Mouse (Mus musculus): ENCODE data around the gene Hoxd12. TPM values are rescaled to one million over a fixed set of nuclear protein-coding genes. Genes with fewer than 3 reads are reported as not detected.

The Hoxd12 gene
- polyA plus RNA-seq, 1 experiment from 2014 or later: not detected

GRCm38 (mm10) chr2:74691022-74691951 is 16.5 kb downstream of the Hoxd12 start, which contains the start of gene Hoxd10:
Gene Hoxd10, plus strand, starts transcription at chr2:74691924.
- Histone ChIP-seq H3K4me2 (no peak within 1 kb of the TSS), H3K4me3 (ENCODE audit: low read depth, low read length) (no peak within 1 kb of the TSS), H3K9ac (ENCODE audit: low read length) (no peak within 1 kb of the TSS), H3K27me3 (ENCODE audit: control insufficient read depth, insufficient read depth, low read length) (peaks cover 96% of the 10 kb centered on the region), H3K27ac (ENCODE audit: low read depth, low read length) (no peak within 1 kb of the TSS), H3K4me1 (ENCODE audit: control insufficient read depth, insufficient read depth, low read length) (peaks cover 6% of the 10 kb centered on the region; the same call in 1 of the 2 replicates), H3K36me3 (ENCODE audit: control insufficient read depth, insufficient read depth, low read length) (no peaks in the 10 kb centered on the region), H3K9me3 (ENCODE audit: control insufficient read depth, low read length) (no peaks in the 10 kb centered on the region)
- peak; percentile 91 for ATAC-seq (ENCODE audit: low FRiP score)
- DNase-seq (ENCODE audit: low spot score, missing footprints): peak; percentile 95
- WGBS: under 1% methylated on average over 56 of the region's 56 CpGs

- ATAC-seq (ENCODE audit: low FRiP score): no peak
- Histone ChIP-seq H3K27me3 (ENCODE audit: control insufficient read depth, insufficient read depth, low read length) (peaks cover 96% of the 10 kb centered on the region), H3K9ac (ENCODE audit: low read length) (no peak overlapping the region), H3K9me3 (ENCODE audit: control insufficient read depth, low read length) (no peaks in the 10 kb centered on the region), H3K27ac (ENCODE audit: low read depth, low read length) (no peak overlapping the region), H3K4me1 (ENCODE audit: control insufficient read depth, insufficient read depth, low read length) (peaks cover 6% of the 10 kb centered on the region; the same call in 1 of the 2 replicates), H3K4me3 (ENCODE audit: low read depth, low read length) (no peak overlapping the region), H3K36me3 (ENCODE audit: control insufficient read depth, insufficient read depth, low read length) (no peaks in the 10 kb centered on the region), H3K4me2 (no peak overlapping the region)
- DNase-seq (ENCODE audit: low spot score, missing footprints): peak; percentile 95
- WGBS: 4% methylated on average over 35 of the region's 35 CpGs
Observed at GRCm38 (mm10) chr2:74691995-74692807, 17.4 kb downstream of the Hoxd12 start.

DNA sequence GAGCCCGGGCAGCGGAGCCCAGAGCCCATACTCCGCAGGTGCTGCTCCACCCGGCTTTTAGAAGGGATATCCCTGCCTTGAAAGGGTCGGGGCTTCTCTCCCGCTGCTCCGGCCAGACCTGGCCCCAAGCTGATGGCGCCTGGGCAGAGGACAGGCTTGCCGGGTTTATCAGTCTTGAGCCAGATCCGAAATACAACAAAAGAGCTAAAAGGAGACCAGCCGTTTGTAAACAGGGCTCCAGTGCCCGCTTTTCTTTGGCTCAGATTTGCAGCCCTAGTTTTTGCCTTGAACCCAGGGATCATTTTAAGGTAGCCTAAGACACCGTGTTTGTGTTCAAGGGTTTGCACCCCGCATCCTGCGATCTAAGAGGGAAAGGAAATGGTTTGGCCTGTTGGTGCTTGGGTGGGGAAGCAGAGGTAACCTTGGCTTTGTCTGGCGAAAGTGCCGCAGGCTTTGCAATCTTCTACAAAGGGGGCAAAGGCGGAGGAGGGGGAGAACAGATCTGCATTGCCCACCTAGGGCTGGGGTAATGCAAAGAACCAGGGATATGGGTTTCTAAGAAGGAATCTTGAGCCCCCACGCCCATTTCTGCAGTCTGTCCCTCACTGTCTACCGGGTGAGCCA is 18.1 kb downstream of the Hoxd12 start:
- DNase-seq (ENCODE audit: low spot score, missing footprints) (peak; percentile 95), ATAC-seq (ENCODE audit: low FRiP score) (no peak)
- no peak overlapping the region for H3K4me3 ChIP-seq (ENCODE audit: low read depth, low read length)
- H3K9me3 ChIP-seq (ENCODE audit: control insufficient read depth, low read length): no peaks in the 10 kb centered on the region
- no peak overlapping the region for H3K27ac ChIP-seq (ENCODE audit: low read depth, low read length)
- H3K27me3 ChIP-seq (ENCODE audit: control insufficient read depth, insufficient read depth, low read length): peaks cover 96% of the 10 kb centered on the region
- no peak overlapping the region for H3K4me2 ChIP-seq
- no peaks in the 10 kb centered on the region for H3K36me3 ChIP-seq (ENCODE audit: control insufficient read depth, insufficient read depth, low read length)
- no peak overlapping the region for H3K9ac ChIP-seq (ENCODE audit: low read length)
- 1% methylated on average over 20 of the region's 20 CpGs for WGBS
- H3K4me1 ChIP-seq (ENCODE audit: control insufficient read depth, insufficient read depth, low read length): peaks cover 7% of the 10 kb centered on the region; the same call in 1 of the 2 replicates

DNA sequence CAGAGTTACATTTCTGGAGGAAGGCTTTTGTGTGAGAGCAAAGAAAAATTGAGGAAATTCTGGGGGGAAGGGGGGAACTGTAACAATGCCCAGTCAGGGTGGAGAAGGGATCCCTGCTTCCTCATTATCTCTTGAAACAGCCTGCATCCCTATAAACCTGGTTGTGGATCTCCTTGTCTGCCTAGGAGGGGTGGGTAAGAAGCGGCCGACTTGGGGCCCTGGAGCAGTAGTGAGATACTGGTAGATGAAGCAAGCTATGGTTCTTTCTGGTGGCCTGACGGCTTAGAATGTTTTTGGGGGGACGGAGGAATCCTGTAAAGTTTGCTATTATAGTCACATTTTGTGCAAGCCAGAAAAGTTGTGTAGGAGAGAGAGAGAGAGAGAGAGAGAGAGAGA is 18.6 kb downstream of the Hoxd12 start:
- no peak for ATAC-seq (ENCODE audit: low FRiP score)
- no peak for DNase-seq (ENCODE audit: low spot score, missing footprints)
- WGBS: 6% methylated on average over 4 of the region's 4 CpGs

DNA sequence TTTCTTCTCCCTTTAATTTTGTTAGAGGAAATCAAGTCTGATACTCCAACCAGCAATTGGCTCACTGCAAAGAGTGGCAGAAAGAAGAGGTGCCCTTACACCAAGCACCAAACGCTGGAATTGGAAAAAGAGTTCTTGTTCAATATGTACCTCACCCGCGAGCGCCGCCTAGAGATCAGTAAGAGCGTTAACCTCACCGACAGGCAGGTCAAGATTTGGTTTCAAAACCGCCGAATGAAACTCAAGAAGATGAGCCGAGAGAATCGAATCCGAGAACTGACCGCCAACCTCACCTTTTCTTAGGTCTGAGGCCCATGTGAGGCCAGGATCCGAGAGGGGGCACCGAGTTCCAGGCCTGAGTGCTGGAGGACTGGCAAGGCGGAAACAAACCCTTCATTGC is 19.3 kb downstream of the Hoxd12 start:
- ATAC-seq (ENCODE audit: low FRiP score): no peak
- 2% methylated on average over 16 of the region's 16 CpGs for WGBS
- Histone ChIP-seq H3K36me3 (ENCODE audit: control insufficient read depth, insufficient read depth, low read length) (no peaks in the 10 kb centered on the region), H3K4me2 (no peak overlapping the region), H3K4me1 (ENCODE audit: control insufficient read depth, insufficient read depth, low read length) (peaks cover 11% of the 10 kb centered on the region), H3K4me3 (ENCODE audit: low read depth, low read length) (no peak overlapping the region), H3K27me3 (ENCODE audit: control insufficient read depth, insufficient read depth, low read length) (peaks cover 96% of the 10 kb centered on the region), H3K9me3 (ENCODE audit: control insufficient read depth, low read length) (no peaks in the 10 kb centered on the region), H3K9ac (ENCODE audit: low read length) (no peak overlapping the region), H3K27ac (ENCODE audit: low read depth, low read length) (no peak overlapping the region)
- DNase-seq (ENCODE audit: low spot score, missing footprints): peak; percentile 93

More for the DNA sequence above, 18.6 kb downstream of the Hoxd12 start:
- Histone ChIP-seq H3K27ac (ENCODE audit: low read depth, low read length) (no peak overlapping the region), H3K4me1 (ENCODE audit: control insufficient read depth, insufficient read depth, low read length) (peaks cover 11% of the 10 kb centered on the region), H3K9me3 (ENCODE audit: control insufficient read depth, low read length) (no peaks in the 10 kb centered on the region), H3K27me3 (ENCODE audit: control insufficient read depth, insufficient read depth, low read length) (peaks cover 96% of the 10 kb centered on the region), H3K4me3 (ENCODE audit: low read depth, low read length) (no peak overlapping the region), H3K9ac (ENCODE audit: low read length) (no peak overlapping the region), H3K36me3 (ENCODE audit: control insufficient read depth, insufficient read depth, low read length) (no peaks in the 10 kb centered on the region), H3K4me2 (no peak overlapping the region)

DNA sequence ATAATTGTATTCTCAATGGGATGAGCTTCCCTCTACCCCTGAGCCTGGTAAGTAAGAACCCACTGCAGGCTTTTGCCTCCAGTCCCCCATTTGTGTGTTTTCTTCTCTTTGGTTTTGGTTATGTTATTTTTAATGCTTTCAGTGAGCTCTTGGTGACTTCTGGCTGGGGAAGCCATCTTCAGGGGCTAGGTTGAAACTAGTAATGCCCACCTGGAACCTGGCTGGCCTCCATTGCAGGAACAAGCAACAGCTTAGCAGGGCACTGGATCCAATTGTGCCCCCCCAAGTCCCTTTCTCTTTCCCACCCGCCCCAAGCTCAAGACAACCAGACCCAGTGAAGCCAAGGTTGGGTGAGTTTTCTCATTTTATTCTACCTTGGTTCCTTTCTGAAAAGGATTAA is 20.6 kb downstream of the Hoxd12 start:
- WGBS: 0% methylated on average over 1 of the region's 1 CpGs
- no peaks in the 10 kb centered on the region for H3K9me3 ChIP-seq (ENCODE audit: control insufficient read depth, low read length)
- no peaks in the 10 kb centered on the region for H3K36me3 ChIP-seq (ENCODE audit: control insufficient read depth, insufficient read depth, low read length)
- H3K4me3 ChIP-seq (ENCODE audit: low read depth, low read length): no peak overlapping the region
- ATAC-seq (ENCODE audit: low FRiP score) (no peak), DNase-seq (ENCODE audit: low spot score, missing footprints) (no peak)
- H3K27ac ChIP-seq (ENCODE audit: low read depth, low read length): no peak overlapping the region
- H3K9ac ChIP-seq (ENCODE audit: low read length): no peak overlapping the region
- no peak overlapping the region for H3K4me2 ChIP-seq
- H3K27me3 ChIP-seq (ENCODE audit: control insufficient read depth, insufficient read depth, low read length): peaks cover 98% of the 10 kb centered on the region
- H3K4me1 ChIP-seq (ENCODE audit: control insufficient read depth, insufficient read depth, low read length): peaks cover 11% of the 10 kb centered on the region

DNA sequence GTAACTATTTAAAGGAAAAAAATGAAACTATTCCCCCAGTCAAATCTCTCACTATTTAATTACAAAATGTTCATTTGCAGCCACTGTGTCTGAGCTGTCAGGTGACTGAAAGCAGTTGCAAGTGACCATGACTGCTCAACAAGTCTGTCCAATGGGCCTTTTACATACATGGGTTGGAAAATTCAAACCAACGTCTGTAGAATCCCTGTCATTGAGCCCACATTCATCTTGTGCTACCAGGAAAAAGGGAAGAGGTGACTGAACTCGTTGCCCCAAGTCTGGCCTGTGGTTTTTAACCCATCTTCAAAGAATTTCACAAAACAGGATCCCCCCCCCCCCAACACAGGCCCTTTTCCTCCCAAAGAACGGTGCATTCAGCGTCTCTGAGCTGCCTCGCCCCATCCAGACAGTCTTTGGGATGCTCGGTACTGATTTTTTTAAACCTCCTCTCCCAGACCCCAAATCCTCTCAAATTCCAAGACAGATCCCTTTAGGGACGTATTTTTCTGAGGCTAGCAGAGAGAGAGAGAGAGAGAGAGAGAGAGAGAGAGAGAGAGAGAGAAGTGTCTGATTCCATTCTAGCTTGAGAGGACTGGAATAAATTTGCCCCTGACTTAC is 21.1 kb downstream of the Hoxd12 start:
- H3K27me3 ChIP-seq (ENCODE audit: control insufficient read depth, insufficient read depth, low read length): peaks cover 100% of the 10 kb centered on the region
- peaks cover 10% of the 10 kb centered on the region for H3K4me1 ChIP-seq (ENCODE audit: control insufficient read depth, insufficient read depth, low read length)
- peak; percentile 93 for DNase-seq (ENCODE audit: low spot score, missing footprints)
- WGBS: 2% methylated on average over 7 of the region's 7 CpGs
- H3K9ac ChIP-seq (ENCODE audit: low read length): no peak overlapping the region
- H3K27ac ChIP-seq (ENCODE audit: low read depth, low read length): no peak overlapping the region
- no peak overlapping the region for H3K4me3 ChIP-seq (ENCODE audit: low read depth, low read length)
- no peak overlapping the region for H3K4me2 ChIP-seq
- H3K9me3 ChIP-seq (ENCODE audit: control insufficient read depth, low read length): no peaks in the 10 kb centered on the region
- H3K36me3 ChIP-seq (ENCODE audit: control insufficient read depth, insufficient read depth, low read length): no peaks in the 10 kb centered on the region
- no peak for ATAC-seq (ENCODE audit: low FRiP score)

DNA sequence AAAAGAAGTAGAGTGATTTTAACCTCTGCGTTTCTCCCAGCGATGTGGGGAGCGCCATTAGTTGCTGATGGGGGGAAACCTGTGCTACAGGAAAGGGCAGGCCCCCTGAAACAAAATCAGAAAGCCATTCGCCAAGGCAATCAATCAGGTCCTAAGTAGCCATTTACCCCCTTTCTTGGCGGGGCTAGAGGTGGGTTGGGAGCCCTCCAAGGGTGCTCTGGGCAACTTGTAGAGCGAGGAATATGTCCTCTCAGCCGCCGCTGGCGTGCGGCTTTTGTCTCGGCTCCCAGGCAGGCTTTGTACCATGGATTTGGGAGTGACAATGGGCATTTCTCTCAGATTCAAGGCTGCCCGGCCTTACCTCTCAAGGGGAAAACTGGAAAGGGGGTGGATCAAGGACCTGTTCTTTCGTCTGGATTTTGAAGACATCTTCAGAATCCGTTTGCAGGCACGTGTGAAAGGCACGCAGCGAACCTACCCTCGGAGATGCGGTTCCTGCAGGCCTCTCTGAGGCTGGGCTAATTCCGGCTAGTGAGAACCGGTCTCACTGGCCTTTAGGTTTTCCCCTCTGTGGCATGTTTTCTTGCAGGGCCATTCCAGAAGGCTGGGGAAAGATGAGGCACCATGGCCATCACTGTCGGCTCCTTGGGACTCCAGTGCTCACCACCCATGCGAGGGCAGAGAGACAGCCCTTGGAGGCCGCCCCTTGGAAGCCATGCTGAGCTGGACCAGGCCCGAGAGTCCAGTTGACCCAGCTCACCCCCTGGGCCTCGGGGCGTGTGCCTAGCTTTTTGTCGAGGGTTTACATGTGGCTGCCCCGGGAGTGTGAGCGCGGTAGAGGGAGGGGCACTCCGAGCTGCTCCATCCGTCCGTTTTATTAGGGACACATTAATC is 21.9 kb downstream of the Hoxd12 start:
- Histone ChIP-seq H3K27me3 (ENCODE audit: control insufficient read depth, insufficient read depth, low read length) (peaks cover 100% of the 10 kb centered on the region), H3K27ac (ENCODE audit: low read depth, low read length) (no peak overlapping the region), H3K9me3 (ENCODE audit: control insufficient read depth, low read length) (no peaks in the 10 kb centered on the region), H3K4me3 (ENCODE audit: low read depth, low read length) (no peak overlapping the region), H3K4me2 (no peak overlapping the region), H3K4me1 (ENCODE audit: control insufficient read depth, insufficient read depth, low read length) (peaks cover 5% of the 10 kb centered on the region), H3K9ac (ENCODE audit: low read length) (no peak overlapping the region), H3K36me3 (ENCODE audit: control insufficient read depth, insufficient read depth, low read length) (no peaks in the 10 kb centered on the region)
- DNase-seq (ENCODE audit: low spot score, missing footprints): peak; percentile 95
- under 1% methylated on average over 34 of the region's 34 CpGs for WGBS
- no peak for ATAC-seq (ENCODE audit: low FRiP score)
